Mouse (Mus musculus) adrenal gland, postnatal 4 days (tissue): ENCODE results near the gene Fam107b. TPM values are rescaled to one million over a fixed set of nuclear protein-coding genes. Genes with fewer than 3 reads are reported as not detected.
"Not testable (repeated sequence)": the region's sequence is repeated elsewhere in the genome, so short reads cannot be mapped to it uniquely, and the experiment has no call there.

Experiments used
- DNase-seq, 2 experiments: peaks; one replicate each; pipeline ENCODE4 v3.0.0; 2021 to 2022; ENCODE audit warnings: low spot score in 2 of 2, mixed read lengths in 2 of 2
- total RNA-seq, 2 experiments: library from RNA; stranded (reverse); gene quantifications; 2 replicates each; pipeline ENCODE4 v1.2.3; 2021

Gene Fam107b
- total RNA-seq, 2 experiments from 2014 or later: 23.6 to 36.7 TPM

DNA sequence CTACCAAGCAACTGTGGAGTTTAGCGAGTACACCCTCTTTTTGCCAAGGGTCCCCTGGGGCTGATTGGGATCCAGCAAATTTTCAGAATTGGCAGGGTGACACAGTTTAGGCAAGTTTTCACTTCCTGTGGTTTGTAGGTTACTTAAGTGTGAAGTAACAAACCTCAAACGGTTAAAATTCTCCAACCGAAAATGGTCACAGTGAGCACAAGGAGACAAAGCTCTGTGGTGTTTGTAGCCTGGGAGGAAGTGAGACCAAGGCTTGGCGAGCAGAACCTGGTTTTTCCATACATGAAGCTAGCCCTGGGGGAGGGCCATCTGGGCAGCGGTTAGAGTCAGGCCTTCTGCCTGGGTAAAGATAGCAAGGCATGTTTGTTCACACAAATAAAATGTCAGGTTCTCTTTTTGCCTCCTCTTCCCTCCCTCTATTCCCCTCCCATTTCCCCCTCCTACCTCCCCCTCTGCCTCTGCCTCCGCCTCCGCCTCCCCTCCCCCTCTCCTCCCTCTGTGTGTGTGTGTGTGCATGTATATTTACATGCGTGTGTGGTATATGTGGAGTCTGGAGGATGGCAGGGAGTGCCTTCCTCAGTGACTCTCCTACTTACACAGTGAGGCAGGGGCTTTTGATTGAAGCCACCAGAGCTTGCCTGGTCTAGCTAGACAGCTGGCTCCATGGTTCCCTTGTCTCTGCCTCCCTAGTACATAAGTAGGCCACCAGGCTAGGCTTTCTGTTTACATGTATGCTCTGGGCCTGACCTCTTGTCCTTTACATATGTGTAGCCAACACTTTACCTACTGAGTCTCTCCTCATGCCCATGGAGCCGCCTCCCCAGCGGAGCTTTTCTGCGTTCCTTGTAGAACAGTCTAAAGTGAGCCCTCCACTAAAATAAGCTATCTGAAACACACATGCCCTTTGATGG, 87.8 kb downstream of the Fam107b start:
- no peak for DNase-seq

DNA sequence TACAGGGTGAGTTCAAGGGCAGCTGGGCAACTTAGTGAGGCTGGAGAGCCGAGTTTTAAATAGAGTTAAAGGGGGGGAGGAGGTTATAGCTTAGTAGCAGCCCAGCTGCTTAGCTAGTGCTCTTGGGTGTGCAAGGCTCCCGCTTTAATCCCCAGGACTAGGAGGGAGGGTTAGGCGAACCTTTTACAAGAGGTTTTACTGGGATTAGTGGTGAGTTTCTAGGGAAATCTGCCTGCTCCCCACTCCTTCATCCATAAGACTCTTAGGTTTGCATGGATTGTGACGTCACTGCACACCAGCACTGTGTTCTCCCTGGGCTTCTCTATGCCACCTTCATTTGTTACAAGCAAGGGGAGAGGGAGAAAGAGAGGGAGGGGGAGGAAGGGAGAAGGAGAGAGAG, 88.6 kb downstream of the Fam107b start:
- DNase-seq: no peak

DNA sequence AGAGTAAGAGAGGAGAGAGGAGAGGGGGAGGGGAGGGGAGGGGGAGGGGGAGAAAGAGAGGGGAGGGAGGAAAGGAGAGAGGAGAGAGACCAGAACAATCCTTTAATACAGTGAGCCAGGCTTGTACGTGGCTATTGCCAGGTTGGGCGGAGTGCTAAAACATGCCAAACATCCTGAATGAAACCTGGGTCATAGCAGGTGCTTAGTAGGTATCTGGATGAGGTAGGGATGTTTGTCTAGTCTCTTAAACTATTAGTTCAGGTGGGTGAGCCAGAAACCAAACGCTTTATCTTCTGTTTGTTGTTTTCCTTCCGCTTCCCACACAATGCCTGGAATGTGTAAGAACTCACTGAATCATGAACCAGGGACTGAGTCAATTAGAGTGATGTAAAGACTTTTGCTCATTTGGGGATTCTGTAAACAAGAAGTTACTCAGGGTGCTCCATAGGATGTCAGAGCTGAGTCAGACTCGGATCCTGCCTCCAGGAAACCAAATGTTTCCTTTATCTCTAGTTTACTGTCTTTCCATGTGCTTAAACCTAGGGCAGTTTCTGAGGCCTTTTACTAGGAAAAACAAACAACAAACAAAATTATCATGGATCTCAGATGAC, 89.1 kb downstream of the Fam107b start:
- no peak for DNase-seq

DNA sequence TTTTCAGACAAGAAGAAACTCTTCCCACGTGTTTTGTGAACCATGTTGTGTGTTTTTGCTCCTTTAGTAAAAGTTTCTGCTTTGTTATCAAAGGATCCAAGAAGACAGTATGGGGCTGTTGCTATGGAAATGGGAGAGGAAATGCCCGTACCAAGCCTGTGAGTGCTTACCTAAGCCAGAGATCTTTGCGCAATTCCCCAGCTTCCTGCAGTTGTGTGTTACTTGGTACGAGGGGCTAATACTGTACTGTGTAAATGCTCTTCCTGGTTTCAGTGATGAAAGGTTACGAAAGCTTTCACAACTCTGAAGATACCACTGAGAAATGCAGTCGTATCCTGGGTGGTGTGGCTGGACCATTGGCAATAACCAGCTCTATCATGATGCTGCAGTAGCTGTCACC, 93.8 kb downstream of the Fam107b start:
- DNase-seq: no peak

DNA sequence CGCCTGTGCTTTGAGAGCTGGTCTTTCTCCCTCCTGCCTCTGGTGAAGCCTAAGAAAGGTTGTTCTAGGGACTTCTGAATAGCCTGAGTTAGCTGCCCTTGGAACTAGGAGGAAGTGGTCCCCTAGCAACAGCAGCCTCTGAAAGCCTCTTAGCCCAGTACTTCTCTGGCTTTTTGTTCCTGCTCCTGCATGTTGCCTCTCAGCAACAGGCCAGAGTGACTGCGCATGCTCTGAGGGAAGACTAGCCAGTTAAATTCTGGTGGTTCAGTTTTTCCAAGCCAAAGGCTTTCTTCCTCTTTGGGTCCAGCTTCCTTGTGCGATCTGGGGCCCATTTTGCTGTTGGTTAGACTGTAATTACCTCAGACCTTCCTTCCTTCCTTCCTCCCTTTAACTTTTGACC, 98.4 kb downstream of the Fam107b start:
- no peak for DNase-seq

DNA sequence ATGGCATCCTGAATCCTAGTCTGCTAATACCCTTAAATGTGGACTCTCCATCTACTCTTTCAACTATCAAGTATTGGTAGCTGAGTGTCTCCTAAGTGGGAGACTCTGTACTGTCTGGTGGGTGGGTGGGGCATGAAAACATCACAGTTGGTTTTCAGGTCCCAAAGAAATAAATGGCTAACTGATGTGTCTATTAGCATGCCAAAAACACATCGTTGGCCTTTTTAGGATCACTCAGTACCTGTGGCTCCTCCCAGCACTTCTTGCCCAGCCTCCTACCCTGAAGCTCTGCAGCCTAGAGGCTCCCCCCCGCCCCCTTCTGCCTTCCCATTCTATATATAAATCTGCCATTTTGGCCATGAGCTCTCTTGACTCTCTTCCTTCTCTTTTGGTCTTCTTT, 99.4 kb downstream of the Fam107b start:
- no peak for DNase-seq

DNA sequence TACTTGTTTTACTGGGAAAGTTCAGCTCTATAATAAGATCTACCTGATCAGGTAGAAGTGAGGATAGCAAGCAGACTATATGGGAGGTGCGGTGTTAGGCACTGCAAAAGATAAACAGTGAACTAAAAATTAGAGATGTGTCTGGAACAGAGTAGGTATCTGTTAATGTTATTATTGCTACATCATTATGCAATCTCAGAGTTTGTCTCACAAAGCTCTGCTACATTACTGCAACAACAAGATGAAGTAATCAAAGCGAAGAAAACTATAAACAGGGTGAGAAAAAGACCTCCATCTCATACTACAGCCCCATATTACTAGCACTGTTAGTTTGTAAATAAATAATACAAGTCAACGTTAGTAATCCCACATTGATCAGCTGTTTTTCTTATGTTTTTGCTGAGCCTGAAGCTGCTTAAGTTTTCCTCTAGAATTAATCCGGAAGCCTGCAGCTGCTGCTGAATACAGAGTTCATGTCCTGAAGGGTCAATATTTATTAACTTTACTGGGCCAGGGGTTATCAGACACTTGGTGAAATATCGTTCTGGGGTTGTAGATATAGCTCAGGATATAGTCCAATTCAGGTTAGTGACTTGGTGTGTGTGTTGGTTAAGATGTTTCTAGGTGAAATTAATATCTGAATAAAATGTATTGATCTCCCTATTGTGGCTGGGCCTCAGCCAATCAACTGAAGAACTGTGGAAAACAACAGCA, 102.5 kb downstream of the Fam107b start:
- no peak for DNase-seq

DNA sequence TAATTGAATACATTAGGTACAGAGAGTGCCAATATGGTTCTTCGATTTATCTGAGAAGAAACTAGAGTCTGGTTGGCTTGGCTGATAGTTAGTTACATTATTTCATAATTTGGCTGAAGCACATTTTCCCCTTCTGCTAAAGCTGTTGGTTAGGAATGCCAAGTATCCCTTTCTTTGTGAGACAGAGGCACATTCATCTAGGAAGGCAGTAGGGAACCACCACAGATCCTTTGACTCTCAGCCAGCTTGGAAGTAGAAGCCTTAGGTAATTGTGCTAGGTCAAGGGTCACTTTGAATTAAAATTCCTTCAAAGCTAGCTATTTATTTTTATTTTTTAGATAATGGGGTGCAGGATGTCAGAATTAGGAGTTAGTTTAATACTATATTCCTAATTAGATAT, 105.2 kb downstream of the Fam107b start:
- no peak for DNase-seq

DNA sequence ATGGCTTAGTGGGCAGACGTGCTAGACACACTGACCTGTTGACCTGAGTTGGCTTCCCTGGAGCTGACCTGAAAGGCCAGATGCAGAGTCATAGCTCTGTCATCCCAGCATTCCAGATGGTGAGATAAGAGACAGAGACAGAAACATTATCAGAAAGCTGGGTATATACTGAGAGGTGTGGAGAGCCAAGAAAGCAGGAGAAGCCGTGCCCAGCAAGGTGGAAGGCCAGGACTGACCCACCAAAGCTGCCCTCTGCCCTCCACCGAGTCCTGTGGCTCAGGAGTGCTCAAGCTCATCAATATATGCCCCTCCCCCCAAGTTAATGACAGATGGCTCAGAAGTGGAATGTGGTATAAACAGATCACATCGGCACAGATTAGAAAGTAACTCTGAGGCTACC, 112.4 kb downstream of the Fam107b start:
- DNase-seq: no peak

DNA sequence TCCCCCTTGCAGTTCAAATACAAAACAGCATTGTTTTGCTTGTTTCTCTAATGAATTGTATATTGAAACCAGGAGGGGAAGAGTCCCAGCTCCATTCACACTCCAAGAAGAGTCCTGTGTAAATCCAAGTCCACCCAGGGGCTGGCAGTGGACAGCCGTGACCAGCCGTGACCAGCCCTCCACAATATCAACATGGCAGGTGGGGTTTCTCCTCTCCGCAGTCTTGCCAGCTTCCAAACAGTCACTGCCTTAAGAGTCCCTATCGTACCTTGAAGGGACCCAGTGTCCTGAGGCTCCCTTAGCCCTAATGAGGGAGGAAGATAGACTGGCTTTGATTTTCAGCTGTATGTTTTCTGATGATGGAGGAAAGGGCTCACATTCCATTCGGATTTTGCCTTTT, 113.1 kb downstream of the Fam107b start:
- DNase-seq: no peak

DNA sequence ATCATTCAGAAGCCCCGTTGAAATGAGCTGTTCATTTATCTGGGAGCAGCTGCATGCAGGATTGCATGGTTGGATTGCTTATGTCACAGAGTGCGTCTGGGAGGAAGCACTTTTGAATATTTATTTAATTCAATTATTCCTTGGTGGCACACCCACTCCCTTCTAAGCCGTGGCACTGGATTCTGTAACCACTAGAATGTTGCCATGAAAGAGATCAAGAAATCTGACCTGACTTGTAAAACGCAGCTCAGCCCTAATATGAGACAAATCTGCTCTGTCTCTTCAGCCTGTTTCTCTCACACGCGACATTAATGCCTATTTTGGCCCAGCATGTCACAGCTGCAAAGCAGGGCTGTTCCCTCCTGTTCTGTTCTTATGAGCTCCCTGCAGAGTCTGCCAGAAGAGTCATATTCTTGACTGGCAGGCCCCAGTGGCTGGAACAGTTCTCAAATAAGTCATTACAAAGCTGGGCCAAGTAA, 113.5 kb downstream of the Fam107b start:
- DNase-seq: no peak

DNA sequence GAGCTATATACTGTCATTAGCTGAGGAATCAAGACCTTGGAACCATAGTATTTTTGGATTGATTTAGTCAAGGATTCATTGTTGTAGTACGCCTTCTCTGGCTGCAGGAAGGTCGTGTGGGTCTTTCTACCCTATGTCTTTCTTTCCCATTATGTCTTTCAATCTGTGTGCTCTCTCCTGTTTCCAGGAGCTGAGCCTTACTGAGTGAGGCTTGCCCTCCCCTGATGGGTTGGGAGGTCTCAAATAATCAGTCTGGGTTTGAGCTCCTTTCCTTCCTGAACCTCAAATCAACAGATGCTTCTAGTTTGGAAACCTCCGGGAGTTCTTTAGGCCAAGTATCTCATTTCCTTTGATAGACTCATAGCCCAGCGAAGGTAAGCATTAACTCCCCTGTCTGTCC, 119.9 kb downstream of the Fam107b start:
- no peak for DNase-seq

DNA sequence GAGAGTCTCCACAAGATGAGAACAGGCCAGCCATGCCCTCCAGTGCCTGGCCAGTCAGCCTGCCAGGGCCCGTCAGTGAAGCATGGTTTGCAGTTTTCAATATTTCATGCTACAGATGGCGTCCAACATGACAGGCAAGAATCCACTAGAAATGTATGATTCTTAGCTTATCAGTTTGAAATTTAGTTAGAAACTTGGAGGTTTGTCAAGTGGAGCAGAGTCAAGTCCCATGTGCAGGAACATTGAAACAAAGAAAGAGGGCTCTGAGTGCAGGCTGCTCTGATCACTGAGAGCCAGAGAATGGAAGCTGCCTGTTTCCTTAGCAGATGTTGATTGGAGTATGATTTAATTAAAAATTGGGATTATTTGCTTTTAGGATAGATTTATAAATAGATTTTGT, 122.5 kb downstream of the Fam107b start:
- DNase-seq: no peak

DNA sequence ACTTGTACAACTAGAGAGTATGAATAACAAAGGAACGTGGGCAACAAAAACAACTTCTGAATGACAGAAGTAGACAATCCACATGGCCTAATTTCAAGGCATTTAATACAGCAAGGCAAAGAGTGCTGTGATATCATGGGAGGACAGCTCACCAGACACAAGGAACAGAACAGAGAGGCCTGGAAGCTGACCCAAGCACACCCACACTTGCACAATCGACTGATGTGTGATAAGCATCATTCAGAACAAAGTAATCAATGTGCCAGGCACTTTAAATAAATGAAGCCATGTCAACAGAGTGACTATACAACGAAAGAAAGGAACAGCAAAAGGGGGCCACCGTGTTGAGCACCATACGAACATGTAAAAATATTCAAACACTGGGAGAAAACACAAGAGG, 125.6 kb downstream of the Fam107b start:
- DNase-seq: no peak

DNA sequence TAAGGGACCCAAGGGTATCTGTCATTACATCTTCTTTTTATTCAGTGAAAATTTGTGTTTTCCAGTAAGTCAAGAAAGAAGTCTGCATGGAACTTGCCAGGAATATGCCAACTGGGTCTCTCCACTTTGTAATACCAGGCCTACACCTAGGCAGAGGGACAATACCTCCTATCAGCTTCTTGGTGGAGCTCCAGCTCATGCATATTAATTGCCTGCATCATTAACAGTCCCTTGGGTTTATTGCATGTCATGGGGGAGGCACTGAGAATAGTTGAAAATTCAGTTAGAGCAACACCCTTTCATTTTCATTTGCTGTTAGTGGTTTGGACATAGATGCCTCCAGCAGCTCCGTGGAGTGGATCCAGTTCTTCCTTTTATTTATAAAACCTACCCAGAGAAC, 130.1 kb downstream of the Fam107b start:
- DNase-seq: no peak

DNA sequence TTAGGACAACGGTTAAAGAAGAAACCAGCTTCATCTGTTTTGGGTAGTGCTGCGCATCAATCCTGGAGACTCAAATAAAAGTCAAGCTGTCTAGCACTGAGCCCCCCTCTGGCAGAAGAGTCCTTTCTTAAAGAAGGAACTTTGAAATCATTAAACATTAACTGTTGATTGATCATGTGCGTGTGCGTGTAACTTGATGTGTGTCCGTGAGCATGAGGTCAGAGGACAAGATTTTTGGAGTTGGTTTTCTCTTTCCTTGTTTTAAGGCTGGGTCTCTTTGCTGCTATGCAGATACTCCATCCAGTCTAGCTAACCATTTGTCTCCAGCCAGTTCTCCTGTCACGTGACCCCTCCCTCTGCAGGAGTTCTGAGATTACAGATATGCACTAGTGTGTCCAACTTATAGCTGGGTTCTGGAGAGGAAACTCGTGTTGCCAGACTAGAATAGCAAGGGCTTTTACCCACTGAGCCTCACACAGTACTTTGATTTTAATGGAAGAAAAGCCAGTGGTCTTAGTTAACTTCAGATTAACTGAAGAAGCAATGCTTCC, 132.4 kb downstream of the Fam107b start:
- no peak for DNase-seq

DNA sequence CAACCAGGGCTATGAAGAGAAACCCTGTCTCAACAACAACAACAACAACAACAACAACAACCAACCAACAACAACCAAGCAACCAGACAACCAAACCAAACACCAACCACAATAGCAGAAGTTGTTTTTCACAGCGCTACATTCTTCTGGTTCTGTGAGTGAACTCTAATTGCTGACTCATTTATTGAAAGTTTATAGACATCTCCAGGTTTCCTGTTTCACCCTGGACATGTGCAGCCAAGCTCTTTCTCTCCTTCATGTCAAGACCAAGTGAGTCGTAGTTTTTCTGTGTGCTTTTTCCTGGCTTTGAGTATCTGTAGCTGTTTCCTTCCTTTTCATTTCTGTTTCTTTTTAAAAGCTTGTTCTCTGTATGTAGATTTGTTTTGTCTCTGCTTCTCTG, 133.5 kb downstream of the Fam107b start:
- DNase-seq: no peak

DNA sequence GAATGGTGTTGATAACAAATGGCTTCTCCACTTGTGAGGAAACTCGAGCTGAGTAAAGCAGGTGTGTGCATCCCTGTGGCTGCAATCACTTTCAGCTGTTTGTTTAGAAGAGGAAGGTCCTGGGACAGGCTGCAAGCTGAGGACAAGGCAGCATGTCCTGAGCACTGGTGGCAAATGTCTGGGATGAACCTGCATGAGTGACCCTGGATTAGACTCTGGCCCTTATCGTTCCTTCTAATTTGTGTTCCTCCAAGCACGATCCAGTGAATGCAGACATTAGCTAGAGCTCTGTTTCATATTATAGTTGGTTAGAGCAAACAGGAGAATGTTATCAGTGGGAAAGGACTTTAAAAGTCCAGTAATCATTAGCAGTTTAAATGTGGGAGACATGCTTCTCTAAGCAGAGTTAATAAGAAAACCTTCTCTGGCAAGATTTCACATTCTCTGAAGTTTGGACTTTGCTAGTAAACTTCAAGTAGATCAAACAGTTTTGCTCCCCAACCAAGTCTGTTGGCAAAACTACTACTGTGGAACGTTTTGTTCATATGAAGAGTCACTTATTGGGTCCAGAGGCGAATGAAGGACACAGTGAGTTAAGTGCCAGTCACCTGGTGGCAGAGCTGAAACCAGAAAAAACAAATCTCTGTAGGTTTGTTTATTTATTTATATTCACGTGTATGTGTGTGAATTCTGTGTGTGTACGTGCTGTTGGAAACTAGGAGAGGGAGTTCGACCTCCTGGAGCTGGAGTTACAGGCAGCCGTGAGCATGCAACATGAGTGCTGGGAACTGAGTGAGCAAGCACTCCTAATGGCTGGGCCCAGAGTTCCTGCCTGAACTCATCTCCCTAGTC, 134.2 kb downstream of the Fam107b start:
- no peak for DNase-seq

DNA sequence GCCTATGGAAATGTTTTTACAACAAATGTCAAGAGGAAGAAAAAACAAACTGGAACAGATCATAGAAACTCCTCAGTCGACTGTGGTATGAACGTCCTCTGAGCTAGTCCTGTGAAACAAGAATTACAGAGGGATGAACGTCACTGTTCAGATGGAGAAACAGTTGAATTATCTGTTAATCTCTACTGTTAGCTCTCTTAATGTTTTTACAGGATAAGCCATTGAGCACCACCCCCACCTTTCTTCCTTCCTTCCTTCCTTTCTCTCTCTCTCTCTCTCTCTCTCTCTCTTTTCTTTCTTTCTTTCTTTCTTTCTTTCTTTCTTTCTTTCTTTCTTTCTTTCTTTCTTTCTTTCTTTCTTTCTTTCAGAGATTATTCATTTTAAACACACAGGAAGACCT, 135.0 kb downstream of the Fam107b start:
- not testable (repeated sequence) for DNase-seq

DNA sequence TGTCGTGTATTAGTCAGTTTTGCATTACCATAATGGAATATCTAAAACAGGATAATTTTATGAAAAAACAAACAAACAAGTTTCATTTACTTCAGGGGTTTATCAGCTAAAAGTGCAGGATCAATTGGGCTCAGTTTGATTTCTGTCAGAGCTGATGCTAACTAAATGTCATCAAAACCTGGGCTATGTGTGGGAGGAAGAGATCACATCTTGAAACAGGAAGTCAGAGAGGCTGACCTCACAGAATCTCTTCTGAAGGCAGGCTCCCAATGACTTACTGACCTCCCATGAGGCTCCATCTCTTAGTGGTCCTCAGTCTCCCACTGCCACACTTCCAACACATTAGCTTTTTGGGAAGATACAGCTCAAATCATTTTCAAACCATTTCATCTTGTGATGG, 136.9 kb downstream of the Fam107b start:
- no peak for DNase-seq

DNA sequence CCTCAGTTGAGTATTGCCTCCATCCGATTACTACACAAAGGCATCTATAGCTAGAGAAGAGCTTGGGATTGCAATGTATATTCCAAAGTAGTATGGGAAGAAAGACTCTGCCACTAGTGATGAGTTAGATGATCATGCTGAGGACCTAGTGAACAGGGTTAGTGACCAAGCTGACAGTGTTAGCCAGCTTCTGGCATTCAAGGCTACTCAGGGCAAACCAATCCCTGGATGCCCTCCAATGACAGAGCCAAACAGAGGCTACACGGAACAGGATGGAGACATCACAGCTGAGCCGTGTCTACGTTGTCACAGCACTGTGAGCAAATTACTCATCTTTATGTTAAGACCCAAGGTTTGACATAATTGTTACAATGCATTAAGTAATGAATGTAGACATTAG, 138.3 kb downstream of the Fam107b start:
- no peak for DNase-seq
